Mouse (Mus musculus) lung, postnatal 0 days (tissue): Measurements from ENCODE around the gene Olfr1200.

Source experiments
- CTCF ChIP-seq: IDR thresholded peaks from 2 replicates; pipeline ENCODE4 v1.5.1; 2016; ENCODE audit warnings: antibody characterized with exemption, mild to moderate bottlenecking
- EP300 ChIP-seq: IDR thresholded peaks from 2 replicates; pipeline ENCODE4 v1.6.1; 2016; ENCODE audit warnings: antibody characterized with exemption, mild to moderate bottlenecking, control low read depth

DNA sequence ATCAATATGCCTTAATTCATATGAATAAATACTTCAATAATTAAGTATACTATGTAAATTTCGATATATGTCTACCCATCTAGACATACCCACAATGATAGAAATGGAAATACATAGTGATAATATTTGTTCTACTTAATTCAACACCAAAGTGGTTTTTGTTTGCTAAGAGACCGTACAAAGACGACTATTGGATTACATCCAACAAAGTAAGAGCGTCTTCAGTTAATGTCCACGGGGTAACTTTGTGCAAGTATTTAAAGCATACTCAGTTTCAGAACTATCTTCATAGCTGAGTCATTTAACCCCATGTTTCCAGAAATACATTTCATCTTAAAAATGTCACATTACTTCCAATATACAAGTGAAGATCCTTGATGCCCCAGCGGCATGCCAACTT is 22.4 kb upstream of the Olfr1200 start, which contains the start of gene Olfr1201:
- no peak for TF ChIP-seq CTCF
- no peak for TF ChIP-seq EP300
